9 mouse cellular contexts compared by ENCODE assay signal in genomic region chr12:99216341-99216761, GRCm38 (mm10).
DNase-seq lines count a peak whose midpoint lies in the region; ATAC-seq and TF ChIP-seq lines count a peak whose summit lies in the region.
"Had no signal": no experiment of that assay in that cellular context is flagged by ENCODE, and none has a peak within 500 bp of the region (broad histone marks: within the 10 kb centered on the region; RNA-seq: fewer than 3 reads in every experiment).

No protein-coding gene starts in this region.

- 59% methylated on average over 5 of the region's 5 CpGs for WGBS in heart, adult 2 months
- WGBS in heart, embryonic 12.5 days, result 59% methylated on average over 5 of the region's 5 CpGs
- WGBS in midbrain, embryonic 15.5 days, result 42% methylated on average over 5 of the region's 5 CpGs

- peaks cover 20% of the 10 kb centered on the region; the same call in 1 of the 2 replicates for H3K4me1 ChIP-seq in heart, adult 2 months (ENCODE audit: control insufficient read depth, insufficient read depth, low read length)
- H3K4me1 ChIP-seq in heart, embryonic 12.5 days (replicated peaks), result peaks cover 74% of the 10 kb centered on the region
- H3K4me1 ChIP-seq in midbrain, embryonic 15.5 days, result peaks cover 62% of the 10 kb centered on the region

- peak overlapping the region; percentile 90 for H3K27ac ChIP-seq in heart, adult 2 months
- peak overlapping the region; percentile 86 for H3K27ac ChIP-seq in heart, embryonic 12.5 days (ENCODE audit: poor library complexity, severe bottlenecking)
- H3K27ac ChIP-seq in midbrain, embryonic 15.5 days, result 0 out of 2 replicates have a peak overlapping the region, but pooled peaks have one; percentile 6

- TF ChIP-seq POLR2A in heart, adult 2 months (IDR thresholded peaks at IDR 0.05; ENCODE audit: insufficient read depth, low read depth, low read length), result no peak

- no peak for ATAC-seq in heart, embryonic 12.5 days (ENCODE audit: insufficient number of reproducible peaks, low FRiP score)
- no peak for ATAC-seq in midbrain, embryonic 15.5 days (replicated peaks)
- ATAC-seq in frontal cortex, adult (ENCODE audit: low TSS enrichment), result no peak
- ATAC-seq: CD4-positive, CD25-positive, alpha-beta regulatory T cell, adult 4 months had no signal

- no peaks in the 10 kb centered on the region for H3K36me3 ChIP-seq in heart, adult 2 months (ENCODE audit: control insufficient read depth, insufficient read depth, low read length)
- peaks cover 5% of the 10 kb centered on the region; the same call in 1 of the 2 replicates for H3K36me3 ChIP-seq in heart, embryonic 12.5 days
- H3K36me3 ChIP-seq in midbrain, embryonic 15.5 days (replicated peaks), result no peaks in the 10 kb centered on the region

- intact Hi-C loops in heart, adult 2 months (cut with DNase I), result loop anchor here (5.0 kb wide), 4 partner anchors 46 to 176 kb away; no protein-coding TSS in a partner anchor

- no peak overlapping the region; the same call in 1 of the 2 replicates for H3K4me3 ChIP-seq in heart, adult 2 months
- H3K4me3 ChIP-seq in heart, embryonic 12.5 days, result no peak overlapping the region
- H3K4me3 ChIP-seq in midbrain, embryonic 15.5 days, result no peak overlapping the region

- no peaks in the 10 kb centered on the region for H3K79me2 ChIP-seq in heart, adult 2 months (replicated peaks; ENCODE audit: control insufficient read depth, insufficient read depth, low read length)

- no peaks in the 10 kb centered on the region for H3K9me3 ChIP-seq in heart, embryonic 12.5 days (replicated peaks)
- no peaks in the 10 kb centered on the region for H3K9me3 ChIP-seq in midbrain, embryonic 15.5 days

- H3K9ac ChIP-seq in heart, adult 2 months (ENCODE audit: low read depth, low read length), result peak overlapping the region; percentile 16; the same call in 1 of the 2 replicates
- H3K9ac ChIP-seq in heart, embryonic 12.5 days, result peak overlapping the region; percentile 38; the same call in 1 of the 2 replicates
- H3K9ac ChIP-seq in midbrain, embryonic 15.5 days, result no peak overlapping the region

- no peaks in the 10 kb centered on the region for H3K27me3 ChIP-seq in heart, adult 2 months (ENCODE audit: control insufficient read depth, insufficient read depth, low read length)
- H3K27me3 ChIP-seq in heart, embryonic 12.5 days (replicated peaks), result no peaks in the 10 kb centered on the region
- no peaks in the 10 kb centered on the region for H3K27me3 ChIP-seq in midbrain, embryonic 15.5 days (replicated peaks)

- no peak for TF ChIP-seq CTCF in heart, adult 2 months (IDR thresholded peaks at IDR 0.05)

- peak; percentile 38 to 57 for DNase-seq in heart, adult 2 months
- DNase-seq in heart, adult 8-10 months (ENCODE audit: low spot score), result no peak
- DNase-seq in cerebellum, adult 8-10 months, result peak; percentile 64
- DNase-seq in adrenal gland, adult 18-20 months (ENCODE audit: low spot score in 2 of 2), result no peak
- DNase-seq in gastrocnemius, postnatal 10 days, result no peak

- 0 out of 2 replicates have a peak overlapping the region, but pooled peaks have one; percentile 15 for H3K4me2 ChIP-seq in heart, embryonic 12.5 days
- H3K4me2 ChIP-seq in midbrain, embryonic 15.5 days, result no peak overlapping the region

- TF ChIP-seq EP300 in heart, adult 2 months (IDR thresholded peaks at IDR 0.05; ENCODE audit: insufficient read depth, low read depth, low read length), result 0 out of 2 replicates have a peak, but pooled peaks have one; percentile 24

Comparison
In these comparisons a context has a peak if more than half of its experiments do, and no peak if none do; other contexts are left out.
1. DNase-seq: peak in heart, adult 2 months (2 of 2) and cerebellum, adult 8-10 months (single experiment); none in heart, adult 8-10 months (single experiment), adrenal gland, adult 18-20 months (0 of 2) and gastrocnemius, postnatal 10 days (single experiment).
2. H3K27ac ChIP-seq: peak in every context shown above with its lines; median percentile 90 in heart, adult 2 months; 86 in heart, embryonic 12.5 days; 6 in midbrain, embryonic 15.5 days.